Mouse (Mus musculus): ENCODE results near the gene Src. TPM values are rescaled to one million over a fixed set of nuclear protein-coding genes. Genes with fewer than 3 reads are reported as not detected.
"Not testable (repeated sequence)": the region's sequence is repeated elsewhere in the genome, so short reads cannot be mapped to it uniquely, and the experiment has no call there.

Src gene
- polyA plus RNA-seq, 1 experiment from 2014 or later = 18.1 TPM

DNA sequence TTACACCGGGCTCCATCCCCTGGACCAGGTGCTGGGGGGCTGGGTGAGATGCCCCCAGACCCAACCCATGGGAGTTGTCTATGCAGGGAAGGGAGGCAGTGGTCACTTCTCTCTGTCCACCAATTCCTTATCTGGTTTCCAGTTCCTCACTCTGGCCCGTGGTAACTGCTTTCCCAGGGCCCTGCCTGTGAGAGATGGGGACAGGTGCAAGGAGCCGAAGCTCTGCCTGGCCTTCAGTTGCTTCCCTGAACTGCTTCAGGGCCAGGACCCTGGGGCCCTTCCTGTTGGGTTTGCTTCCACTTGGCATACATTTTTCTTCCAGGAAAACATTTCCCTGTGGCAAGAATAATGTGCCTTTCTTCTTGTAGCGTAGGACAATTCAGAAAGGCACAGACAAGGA, 54.2 kb downstream of the Src start:
- 0 out of 2 replicates have a peak overlapping the region, but pooled peaks have one; percentile 24 for H3K27ac ChIP-seq
- ATAC-seq = no peak

DNA sequence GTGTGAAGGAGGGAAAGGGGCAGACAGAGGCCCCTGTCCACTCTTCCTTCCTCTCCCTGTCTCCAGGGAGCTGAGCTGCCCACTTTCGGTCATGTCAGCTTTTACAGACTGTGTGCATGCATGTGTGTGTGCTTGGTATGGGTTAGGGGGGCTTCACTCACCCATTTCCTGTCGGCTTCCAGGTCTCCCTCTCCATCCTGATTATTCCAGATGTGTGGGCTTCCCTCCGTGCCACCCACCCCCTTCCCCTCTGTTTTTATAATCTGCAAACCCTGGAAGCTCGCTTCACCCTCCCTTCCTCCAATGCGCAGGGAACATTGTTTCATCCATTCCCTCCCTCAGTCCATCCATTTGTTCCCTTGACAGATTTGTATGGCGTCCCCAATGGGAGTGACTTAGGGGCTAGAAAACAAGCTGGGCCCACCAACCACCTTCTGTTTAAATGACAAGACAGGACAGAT, 56.1 kb downstream of the Src start:
- ATAC-seq = no peak
- H3K9ac ChIP-seq = no peak overlapping the region
- peaks cover 10% of the 10 kb centered on the region; the same call in 1 of the 2 replicates for H3K36me3 ChIP-seq
- WGBS = 41% methylated on average over 5 of the region's 6 CpGs
- H3K27ac ChIP-seq = peak overlapping the region; percentile 11; the same call in 1 of the 2 replicates
- H3K9me3 ChIP-seq = no peaks in the 10 kb centered on the region
- H3K4me1 ChIP-seq (replicated peaks) = peaks cover 28% of the 10 kb centered on the region
- no peaks in the 10 kb centered on the region for H3K27me3 ChIP-seq (replicated peaks)
- H3K4me3 ChIP-seq (replicated peaks) = no peak overlapping the region
- H3K4me2 ChIP-seq (replicated peaks) = no peak overlapping the region

More for the DNA sequence above, 54.2 kb downstream of the Src start:
- Histone ChIP-seq H3K36me3 (peaks cover 19% of the 10 kb centered on the region), H3K9ac (no peak overlapping the region), H3K9me3 (no peaks in the 10 kb centered on the region), H3K4me1 (replicated peaks) (peaks cover 28% of the 10 kb centered on the region), H3K4me2 (replicated peaks) (no peak overlapping the region), H3K27me3 (replicated peaks) (no peaks in the 10 kb centered on the region), H3K4me3 (replicated peaks) (no peak overlapping the region)
- WGBS = 59% methylated on average over 4 of the region's 4 CpGs

DNA sequence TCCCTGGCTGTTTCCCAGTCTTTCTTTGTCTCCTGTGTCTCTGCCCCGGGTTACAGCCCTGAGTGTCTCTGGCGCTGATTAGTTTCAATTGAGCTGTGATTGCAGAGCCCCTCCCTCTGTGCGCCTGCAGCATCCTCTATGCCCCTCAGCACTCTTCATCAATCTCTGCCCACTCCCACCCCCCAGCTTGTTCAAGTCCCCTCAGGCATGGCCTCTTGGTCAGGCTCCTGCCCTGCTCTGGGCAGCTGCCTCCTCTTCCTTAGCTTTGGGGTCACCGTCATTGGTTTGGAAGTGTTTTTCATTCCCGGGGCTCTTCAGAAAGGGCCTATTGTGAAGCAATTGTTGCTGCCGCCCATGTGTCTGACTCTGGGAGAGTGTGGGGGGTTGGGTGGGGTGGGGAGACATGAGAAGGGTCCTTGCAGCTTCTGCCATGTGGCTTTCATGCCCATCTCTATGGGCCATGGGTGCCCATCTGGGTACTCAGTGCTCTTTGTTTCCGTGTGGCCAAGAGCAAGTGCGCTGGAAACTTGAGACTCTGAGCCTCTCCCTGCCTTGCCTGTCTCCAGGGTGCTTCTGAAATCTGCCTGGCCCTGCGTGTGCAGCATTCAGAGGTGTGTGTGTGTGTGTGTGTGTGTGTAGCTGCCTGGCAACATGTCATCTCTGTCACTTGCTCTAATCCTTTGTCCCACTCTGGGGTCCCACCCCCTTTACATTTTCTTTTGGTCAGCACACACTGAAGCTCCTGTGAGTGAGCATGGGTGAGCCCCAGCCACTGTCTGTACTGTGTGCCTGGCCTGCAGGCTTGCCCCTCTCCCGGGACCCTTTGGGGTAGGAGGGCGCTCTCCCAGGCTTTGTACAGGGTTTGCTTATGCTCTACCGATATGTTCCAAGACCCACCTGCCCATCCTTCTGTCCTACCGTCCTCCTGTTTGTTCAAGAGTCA, 57.5 kb downstream of the Src start:
- H3K27me3 ChIP-seq (replicated peaks) = no peaks in the 10 kb centered on the region
- ATAC-seq = peak; percentile 18; the same call in 1 of the 2 replicates
- H3K36me3 ChIP-seq = 0 out of 2 replicates have a peak, but pooled peaks cover 3% of the 10 kb centered on the region
- H3K4me1 ChIP-seq (replicated peaks) = peaks cover 31% of the 10 kb centered on the region
- no peaks in the 10 kb centered on the region for H3K9me3 ChIP-seq
- H3K4me2 ChIP-seq (replicated peaks) = no peak overlapping the region
- WGBS = 35% methylated on average over 13 of the region's 13 CpGs
- peak overlapping the region; percentile 56 for H3K27ac ChIP-seq
- no peak overlapping the region for H3K9ac ChIP-seq
- no peak overlapping the region for H3K4me3 ChIP-seq (replicated peaks)

DNA sequence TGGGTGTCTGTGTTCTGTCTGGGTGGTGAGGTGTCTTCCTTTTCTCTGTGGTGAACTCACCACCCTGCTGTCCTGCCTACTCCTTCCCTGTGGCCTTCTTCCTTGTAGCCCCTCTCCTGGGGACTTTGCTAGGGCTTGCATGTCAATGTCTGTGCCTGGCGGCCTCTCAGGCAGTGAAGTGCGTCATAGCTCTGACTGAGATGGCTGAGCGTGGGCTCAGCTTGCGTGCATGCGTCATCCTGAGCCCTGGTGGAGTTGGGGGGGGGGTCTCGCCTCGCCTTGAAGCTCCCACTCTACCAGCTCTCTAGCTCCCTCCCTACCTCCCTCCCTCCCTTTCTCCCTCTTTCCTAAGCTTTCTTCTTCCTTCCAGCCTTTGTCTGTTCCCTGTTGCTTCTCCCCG, 60.4 kb downstream of the Src start:
- 68% methylated on average over 8 of the region's 8 CpGs for WGBS
- H3K4me1 ChIP-seq (replicated peaks) = peaks cover 27% of the 10 kb centered on the region
- H3K9me3 ChIP-seq = no peaks in the 10 kb centered on the region
- no peak overlapping the region for H3K27ac ChIP-seq
- H3K27me3 ChIP-seq (replicated peaks) = no peaks in the 10 kb centered on the region
- ATAC-seq = no peak
- H3K4me2 ChIP-seq (replicated peaks) = no peak overlapping the region
- H3K36me3 ChIP-seq = no peaks in the 10 kb centered on the region
- H3K9ac ChIP-seq = no peak overlapping the region
- H3K4me3 ChIP-seq (replicated peaks) = no peak overlapping the region

DNA sequence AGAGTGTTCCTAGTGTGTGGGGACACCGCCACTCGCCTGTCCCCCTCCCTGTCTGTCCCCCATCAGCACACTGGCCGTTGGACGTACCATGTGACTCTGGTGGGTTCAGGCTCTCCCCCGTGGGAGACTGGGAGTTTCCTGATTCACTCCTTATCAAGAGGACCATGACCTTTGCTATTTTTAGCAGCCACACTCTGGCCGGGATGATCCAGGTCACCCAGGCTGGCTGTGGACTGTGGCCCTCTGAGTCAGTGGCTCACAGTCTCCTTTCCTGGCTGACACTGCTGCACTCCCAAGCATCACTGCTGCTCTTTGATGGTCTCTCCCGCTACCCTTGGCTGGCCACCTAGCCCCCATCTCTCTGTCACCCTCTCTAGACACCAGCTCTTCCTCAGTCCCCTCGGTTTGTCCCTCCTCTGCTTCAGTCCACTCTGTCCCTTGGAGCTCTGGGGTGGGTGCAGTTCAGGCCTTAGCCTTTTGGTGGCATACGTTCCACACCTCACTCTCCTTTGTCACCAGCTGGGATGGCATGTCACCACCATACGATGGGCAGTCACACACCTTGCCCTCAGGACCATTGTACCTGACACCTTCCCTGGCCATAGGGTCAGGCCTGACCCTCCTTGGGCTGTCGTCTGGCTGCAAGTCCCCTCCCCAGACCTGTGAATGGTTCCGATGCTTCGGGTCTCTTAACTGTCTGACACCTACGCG, 61.8 kb downstream of the Src start:
- no peak overlapping the region for H3K9ac ChIP-seq
- H3K9me3 ChIP-seq = no peaks in the 10 kb centered on the region
- H3K4me1 ChIP-seq (replicated peaks) = peaks cover 14% of the 10 kb centered on the region
- H3K27me3 ChIP-seq (replicated peaks) = no peaks in the 10 kb centered on the region
- H3K36me3 ChIP-seq = no peaks in the 10 kb centered on the region
- no peak overlapping the region for H3K4me2 ChIP-seq (replicated peaks)
- peak; percentile 39 for ATAC-seq
- no peak overlapping the region for H3K4me3 ChIP-seq (replicated peaks)
- WGBS = 47% methylated on average over 15 of the region's 15 CpGs
- no peak overlapping the region for H3K27ac ChIP-seq

DNA sequence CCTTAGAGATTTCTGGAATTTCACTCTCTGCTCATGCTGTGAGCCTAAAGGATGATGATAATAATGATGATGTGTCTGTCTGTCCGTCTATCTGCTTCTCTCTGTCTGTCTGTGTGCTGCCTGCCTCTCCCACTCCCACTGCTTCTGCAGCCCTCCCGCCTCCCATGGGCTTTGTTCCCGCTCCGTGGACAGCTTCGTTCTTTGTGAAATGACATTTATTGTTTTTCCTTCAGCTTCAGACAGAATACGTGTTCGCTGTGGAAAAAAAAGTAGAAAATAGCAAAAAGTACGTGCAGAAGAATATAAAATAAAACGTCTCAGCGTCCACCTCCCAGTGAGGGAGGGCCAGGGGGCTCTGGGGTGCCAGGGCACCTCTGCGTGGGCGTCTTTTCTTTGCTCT, 64.5 kb downstream of the Src start:
- Histone ChIP-seq H3K27ac (no peak overlapping the region), H3K27me3 (replicated peaks) (no peaks in the 10 kb centered on the region), H3K36me3 (no peaks in the 10 kb centered on the region), H3K4me3 (replicated peaks) (no peak overlapping the region), H3K9ac (no peak overlapping the region), H3K4me1 (replicated peaks) (peaks cover 8% of the 10 kb centered on the region), H3K4me2 (replicated peaks) (no peak overlapping the region), H3K9me3 (no peaks in the 10 kb centered on the region)
- 56% methylated on average over 12 of the region's 12 CpGs for WGBS
- no peak for ATAC-seq

DNA sequence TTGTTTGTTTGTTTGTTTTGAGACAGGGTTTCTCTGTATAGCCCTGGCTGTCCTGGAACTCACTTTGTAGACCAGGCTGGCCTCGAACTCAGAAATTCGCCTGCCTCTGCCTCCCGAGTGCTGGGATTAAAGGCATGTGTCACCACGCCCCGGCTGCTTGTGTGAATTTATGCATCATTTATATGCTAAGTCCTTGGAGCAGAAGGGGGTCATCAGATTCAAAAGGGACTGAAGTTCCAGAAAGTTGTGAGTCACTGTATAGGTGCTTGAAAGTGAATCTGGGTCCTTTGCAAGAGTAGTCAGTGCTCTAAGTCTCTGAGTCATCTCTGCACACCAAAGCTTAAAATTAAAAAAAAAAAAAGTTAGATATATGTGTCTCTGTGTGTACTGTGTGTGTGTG, 68.3 kb downstream of the Src start:
- not testable (repeated sequence) for H3K27me3 ChIP-seq (replicated peaks); H3K9ac ChIP-seq; H3K4me2 ChIP-seq (replicated peaks); H3K36me3 ChIP-seq; H3K27ac ChIP-seq; H3K4me1 ChIP-seq (replicated peaks); H3K9me3 ChIP-seq; ATAC-seq; H3K4me3 ChIP-seq (replicated peaks)
- WGBS = 84% methylated on average over 5 of the region's 5 CpGs

DNA sequence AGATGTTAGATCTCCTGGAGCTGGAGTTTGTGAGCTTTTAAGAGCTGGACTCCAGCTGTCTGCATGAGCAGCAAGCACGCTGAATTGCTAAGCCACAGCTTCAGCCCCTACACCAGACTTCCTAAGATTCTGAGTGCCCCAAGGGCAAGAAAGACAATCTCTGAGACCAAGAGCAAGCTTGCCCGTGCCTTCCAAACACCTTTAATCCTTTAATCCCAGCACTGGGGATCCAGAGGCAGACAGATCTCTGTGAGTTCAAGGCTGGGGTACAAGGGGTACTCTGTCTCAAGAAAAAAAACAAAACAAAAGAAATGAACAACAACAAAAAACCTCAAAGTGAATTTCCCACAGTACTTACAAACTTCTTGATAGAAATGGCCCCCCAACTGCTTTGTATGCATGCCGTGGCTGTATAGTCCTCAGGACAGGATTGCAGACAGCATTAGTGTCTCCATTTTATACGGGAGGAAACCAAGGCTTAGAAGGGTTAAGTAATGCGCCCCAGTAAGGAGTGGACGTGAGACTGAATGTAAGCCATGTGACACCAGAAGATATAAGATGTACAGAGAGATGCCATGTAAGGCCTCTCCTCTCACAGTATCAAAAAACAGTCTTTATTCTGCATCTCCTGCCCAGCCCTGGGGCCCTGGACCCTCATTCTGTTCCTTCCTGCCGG, 68.9 kb downstream of the Src start:
- Histone ChIP-seq H3K4me2 (replicated peaks) (no peak overlapping the region), H3K9me3 (no peaks in the 10 kb centered on the region), H3K9ac (no peak overlapping the region), H3K27me3 (replicated peaks) (no peaks in the 10 kb centered on the region), H3K4me3 (replicated peaks) (no peak overlapping the region), H3K36me3 (no peaks in the 10 kb centered on the region), H3K4me1 (replicated peaks) (peaks cover 4% of the 10 kb centered on the region; the same call in 1 of the 2 replicates), H3K27ac (no peak overlapping the region)
- 49% methylated on average over 7 of the region's 7 CpGs for WGBS
- no peak for ATAC-seq

DNA sequence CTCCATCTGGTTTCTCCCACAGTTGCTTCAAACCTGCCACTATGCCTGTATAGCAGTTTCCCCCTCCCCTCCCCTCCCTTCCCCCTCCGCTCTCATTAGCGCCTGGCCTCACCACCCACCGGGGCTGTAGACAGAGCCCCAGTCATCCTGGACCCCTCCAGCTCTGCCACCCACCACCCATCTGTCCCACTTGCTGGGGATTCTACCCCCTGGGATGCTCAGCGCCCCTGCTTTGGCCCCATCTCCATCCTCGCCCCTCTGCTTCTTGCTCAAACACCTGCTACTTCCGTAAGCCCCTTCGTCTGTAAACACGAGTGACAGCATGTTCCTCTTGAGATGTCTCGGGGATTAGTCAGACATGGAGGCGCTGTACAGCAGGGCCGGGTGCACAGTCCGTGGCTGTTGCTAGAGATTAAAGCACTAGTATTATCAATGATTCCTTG, 69.5 kb downstream of the Src start:
- WGBS = 23% methylated on average over 12 of the region's 12 CpGs
- Histone ChIP-seq H3K9me3 (no peaks in the 10 kb centered on the region), H3K36me3 (no peaks in the 10 kb centered on the region), H3K27me3 (replicated peaks) (no peaks in the 10 kb centered on the region), H3K27ac (no peak overlapping the region), H3K4me2 (replicated peaks) (no peak overlapping the region), H3K4me1 (replicated peaks) (peaks cover 4% of the 10 kb centered on the region; the same call in 1 of the 2 replicates), H3K4me3 (replicated peaks) (no peak overlapping the region), H3K9ac (no peak overlapping the region)
- ATAC-seq = 0 out of 2 replicates have a peak, but pooled peaks have one; percentile 36

DNA sequence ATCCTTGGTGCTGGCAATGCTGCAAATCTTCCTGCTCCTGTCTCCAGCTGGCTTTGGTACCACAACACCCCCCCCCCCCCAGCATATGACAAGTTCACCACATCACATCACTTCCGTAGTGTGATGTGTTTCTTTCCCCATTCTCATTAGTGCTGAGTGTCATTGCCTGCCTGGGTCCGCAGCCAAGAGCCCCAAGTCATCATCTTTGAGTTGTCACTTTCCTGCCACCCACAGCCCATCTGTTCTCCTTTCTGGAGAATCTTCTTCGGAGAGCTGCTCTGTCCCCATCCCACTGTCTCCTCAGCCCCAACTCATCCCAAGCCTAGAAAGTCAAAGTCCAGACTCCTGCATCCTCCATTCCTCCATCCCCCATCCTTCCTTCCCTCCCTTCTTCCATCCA, 75.0 kb downstream of the Src start:
- Histone ChIP-seq H3K27ac (no peak overlapping the region), H3K9me3 (no peaks in the 10 kb centered on the region), H3K4me1 (replicated peaks) (no peaks in the 10 kb centered on the region), H3K36me3 (no peaks in the 10 kb centered on the region), H3K4me2 (replicated peaks) (no peak overlapping the region), H3K27me3 (replicated peaks) (no peaks in the 10 kb centered on the region), H3K4me3 (replicated peaks) (no peak overlapping the region), H3K9ac (no peak overlapping the region)
- 78% methylated on average over 3 of the region's 3 CpGs for WGBS
- no peak for ATAC-seq

DNA sequence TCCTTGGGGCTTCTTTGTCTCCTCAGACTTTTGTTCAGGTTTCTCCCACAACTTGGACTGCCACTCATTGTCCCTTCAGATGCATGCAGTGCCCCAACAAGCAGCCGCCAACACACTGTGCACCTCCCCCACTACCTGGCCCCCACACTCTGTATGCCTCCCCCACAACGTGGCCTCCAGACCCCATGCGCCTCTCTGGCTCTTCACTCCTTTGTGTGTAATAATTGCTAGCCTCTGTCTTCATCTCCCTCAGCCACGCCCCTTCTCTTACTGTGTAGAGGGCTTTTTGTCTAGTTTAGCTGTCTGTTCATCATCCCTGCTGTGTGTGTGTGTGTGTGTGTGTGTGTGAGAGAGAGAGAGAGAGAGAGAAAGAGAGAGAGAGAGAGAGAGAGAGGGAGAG, 80.3 kb downstream of the Src start:
- whole genome bisulfite sequencing = 35% methylated on average over 4 of the region's 4 CpGs
- no peaks in the 10 kb centered on the region for H3K36me3 ChIP-seq
- no peak overlapping the region for H3K9ac ChIP-seq
- no peak overlapping the region for H3K4me2 ChIP-seq (replicated peaks)
- no peak overlapping the region for H3K4me3 ChIP-seq (replicated peaks)
- no peaks in the 10 kb centered on the region for H3K9me3 ChIP-seq
- no peak for ATAC-seq
- no peaks in the 10 kb centered on the region for H3K27me3 ChIP-seq (replicated peaks)
- no peaks in the 10 kb centered on the region for H3K4me1 ChIP-seq (replicated peaks)
- H3K27ac ChIP-seq = no peak overlapping the region

DNA sequence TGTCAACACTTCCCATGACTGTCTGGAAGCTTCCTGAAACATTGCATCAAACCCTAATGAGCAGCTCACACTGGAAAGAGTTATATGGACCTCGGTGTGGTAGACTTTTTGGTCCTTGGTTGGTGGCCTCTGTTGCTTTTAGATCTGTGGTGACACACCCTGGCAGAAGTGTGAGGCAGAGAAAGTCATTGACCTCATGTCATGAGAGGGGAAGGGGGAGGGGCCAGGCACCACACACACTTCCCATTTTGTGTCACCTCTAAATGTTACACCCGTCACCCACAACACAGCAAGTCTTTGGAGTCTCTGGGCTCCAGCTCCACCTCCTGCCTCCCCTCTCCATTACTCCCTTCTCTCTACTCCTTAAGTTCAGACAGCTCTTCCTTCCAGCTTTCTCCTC, 82.1 kb downstream of the Src start:
- H3K27me3 ChIP-seq (replicated peaks) = no peaks in the 10 kb centered on the region
- 72% methylated on average over 2 of the region's 2 CpGs for WGBS
- no peaks in the 10 kb centered on the region for H3K36me3 ChIP-seq
- no peak overlapping the region for H3K27ac ChIP-seq
- H3K9me3 ChIP-seq = no peaks in the 10 kb centered on the region
- H3K4me3 ChIP-seq (replicated peaks) = no peak overlapping the region
- H3K9ac ChIP-seq = no peak overlapping the region
- H3K4me2 ChIP-seq (replicated peaks) = no peak overlapping the region
- ATAC-seq = no peak
- no peaks in the 10 kb centered on the region for H3K4me1 ChIP-seq (replicated peaks)
